Mouse (Mus musculus): ENCODE results near the gene Nipal3. TPM values are rescaled to one million over a fixed set of nuclear protein-coding genes. Genes with fewer than 3 reads are reported as not detected.

Gene Nipal3
- polyA plus RNA-seq, 1 experiment from 2014 or later = 3.1 TPM

- Histone ChIP-seq H3K27ac (no peak overlapping the region), H3K27me3 (no peaks in the 10 kb centered on the region), H3K9me3 (no peaks in the 10 kb centered on the region), H3K4me2 (replicated peaks) (no peak overlapping the region), H3K36me3 (no peaks in the 10 kb centered on the region), H3K4me1 (peaks cover 21% of the 10 kb centered on the region), H3K9ac (no peak overlapping the region), H3K4me3 (no peak overlapping the region)
- WGBS = 6% methylated on average over 5 of the region's 7 CpGs
- no peak for ATAC-seq (ENCODE audit: low FRiP score, low read depth)
Observed at GRCm38 (mm10) chr4:135523939-135524338, 29.1 kb upstream of the Nipal3 start.

GRCm38 (mm10) chr4:135520421-135520820 lies 25.6 kb upstream of the Nipal3 start:
- H3K36me3 ChIP-seq = no peaks in the 10 kb centered on the region
- no peak for ATAC-seq (ENCODE audit: low FRiP score, low read depth)
- H3K9ac ChIP-seq = no peak overlapping the region

GRCm38 (mm10) chr4:135518135-135518534 lies 23.3 kb upstream of the Nipal3 start:
- WGBS = 77% methylated on average over 12 of the region's 12 CpGs

More at GRCm38 (mm10) chr4:135520421-135520820, 25.6 kb upstream of the Nipal3 start:
- H3K27ac ChIP-seq = no peak overlapping the region
- H3K4me3 ChIP-seq = no peak overlapping the region
- H3K9me3 ChIP-seq = no peaks in the 10 kb centered on the region
- H3K4me2 ChIP-seq (replicated peaks) = no peak overlapping the region
- H3K27me3 ChIP-seq = no peaks in the 10 kb centered on the region
- 73% methylated on average over 9 of the region's 9 CpGs for WGBS
- peaks cover 17% of the 10 kb centered on the region for H3K4me1 ChIP-seq

GRCm38 (mm10) chr4:135516351-135517316 lies 21.8 kb upstream of the Nipal3 start:
- Histone ChIP-seq H3K4me1 (0 out of 2 replicates have a peak, but pooled peaks cover 6% of the 10 kb centered on the region), H3K27me3 (no peaks in the 10 kb centered on the region), H3K9ac (no peak overlapping the region), H3K4me2 (replicated peaks) (no peak overlapping the region), H3K9me3 (no peaks in the 10 kb centered on the region), H3K36me3 (no peaks in the 10 kb centered on the region), H3K27ac (no peak overlapping the region), H3K4me3 (no peak overlapping the region)
- no peak for ATAC-seq (ENCODE audit: low FRiP score, low read depth)
- 49% methylated on average over 15 of the region's 15 CpGs for WGBS

More at GRCm38 (mm10) chr4:135518135-135518534, 23.3 kb upstream of the Nipal3 start:
- no peak overlapping the region for H3K4me2 ChIP-seq (replicated peaks)
- H3K4me3 ChIP-seq = no peak overlapping the region
- no peaks in the 10 kb centered on the region for H3K36me3 ChIP-seq
- H3K27me3 ChIP-seq = no peaks in the 10 kb centered on the region
- H3K9me3 ChIP-seq = no peaks in the 10 kb centered on the region
- ATAC-seq (ENCODE audit: low FRiP score, low read depth) = no peak
- no peak overlapping the region for H3K27ac ChIP-seq
- H3K9ac ChIP-seq = no peak overlapping the region
- H3K4me1 ChIP-seq = 0 out of 2 replicates have a peak, but pooled peaks cover 6% of the 10 kb centered on the region

- Histone ChIP-seq H3K4me2 (replicated peaks) (no peak overlapping the region), H3K4me1 (0 out of 2 replicates have a peak, but pooled peaks cover 6% of the 10 kb centered on the region), H3K27me3 (no peaks in the 10 kb centered on the region), H3K27ac (no peak overlapping the region), H3K4me3 (no peak overlapping the region), H3K9ac (no peak overlapping the region), H3K9me3 (no peaks in the 10 kb centered on the region), H3K36me3 (no peaks in the 10 kb centered on the region)
- WGBS = 62% methylated on average over 14 of the region's 14 CpGs
- ATAC-seq (ENCODE audit: low FRiP score, low read depth) = no peak
Observed at GRCm38 (mm10) chr4:135514925-135515324, 20.1 kb upstream of the Nipal3 start.

GRCm38 (mm10) chr4:135513865-135514264 lies 19.0 kb upstream of the Nipal3 start:
- Histone ChIP-seq H3K27ac (no peak overlapping the region), H3K9ac (no peak overlapping the region), H3K36me3 (no peaks in the 10 kb centered on the region), H3K4me2 (replicated peaks) (no peak overlapping the region), H3K4me3 (no peak overlapping the region), H3K9me3 (no peaks in the 10 kb centered on the region), H3K4me1 (peaks cover 9% of the 10 kb centered on the region; the same call in 1 of the 2 replicates), H3K27me3 (no peaks in the 10 kb centered on the region)
- ATAC-seq (ENCODE audit: low FRiP score, low read depth) = no peak
- 85% methylated on average over 7 of the region's 7 CpGs for WGBS

GRCm38 (mm10) chr4:135509515-135509914 lies 14.7 kb upstream of the Nipal3 start:
- Histone ChIP-seq H3K27me3 (no peaks in the 10 kb centered on the region), H3K27ac (no peak overlapping the region), H3K4me1 (peaks cover 10% of the 10 kb centered on the region), H3K9ac (peak overlapping the region; percentile 39), H3K4me2 (replicated peaks) (no peak overlapping the region), H3K36me3 (no peaks in the 10 kb centered on the region), H3K4me3 (no peak overlapping the region), H3K9me3 (no peaks in the 10 kb centered on the region)
- WGBS = 58% methylated on average over 12 of the region's 12 CpGs
- ATAC-seq (ENCODE audit: low FRiP score, low read depth) = no peak

- Histone ChIP-seq H3K4me3 (peak overlapping the region; percentile 22), H3K4me2 (replicated peaks) (peak overlapping the region; percentile 58), H3K36me3 (no peaks in the 10 kb centered on the region), H3K9me3 (no peaks in the 10 kb centered on the region), H3K27me3 (no peaks in the 10 kb centered on the region), H3K27ac (no peak overlapping the region), H3K4me1 (peaks cover 10% of the 10 kb centered on the region), H3K9ac (peak overlapping the region; percentile 45; the same call in 1 of the 2 replicates)
- ATAC-seq (ENCODE audit: low FRiP score, low read depth) = peak; percentile 41; the same call in 1 of the 2 replicates
- WGBS = 16% methylated on average over 13 of the region's 13 CpGs
Observed at GRCm38 (mm10) chr4:135508419-135509039, 13.7 kb upstream of the Nipal3 start.

GRCm38 (mm10) chr4:135507547-135508350 lies 12.9 kb upstream of the Nipal3 start:
- Histone ChIP-seq H3K4me2 (replicated peaks) (peak overlapping the region; percentile 63), H3K27me3 (no peaks in the 10 kb centered on the region), H3K4me3 (peak overlapping the region; percentile 26), H3K4me1 (peaks cover 13% of the 10 kb centered on the region), H3K9ac (0 out of 2 replicates have a peak overlapping the region, but pooled peaks have one; percentile 6), H3K36me3 (no peaks in the 10 kb centered on the region), H3K9me3 (no peaks in the 10 kb centered on the region), H3K27ac (no peak overlapping the region)
- WGBS = 14% methylated on average over 22 of the region's 22 CpGs
- ATAC-seq (ENCODE audit: low FRiP score, low read depth) = 0 out of 2 replicates have a peak, but pooled peaks have one; percentile 24

- no peak for ATAC-seq (ENCODE audit: low FRiP score, low read depth)
- 87% methylated on average over 11 of the region's 11 CpGs for WGBS
- H3K36me3 ChIP-seq = no peaks in the 10 kb centered on the region
Observed at GRCm38 (mm10) chr4:135505794-135506193, 11.0 kb upstream of the Nipal3 start.

GRCm38 (mm10) chr4:135501587-135501986 lies 6.7 kb upstream of the Nipal3 start:
- Histone ChIP-seq H3K4me2 (replicated peaks) (no peak overlapping the region), H3K4me3 (no peak overlapping the region), H3K36me3 (no peaks in the 10 kb centered on the region), H3K4me1 (peaks cover 3% of the 10 kb centered on the region; the same call in 1 of the 2 replicates), H3K27me3 (no peaks in the 10 kb centered on the region), H3K9ac (no peak overlapping the region), H3K9me3 (peaks cover 7% of the 10 kb centered on the region; the same call in 1 of the 2 replicates), H3K27ac (no peak overlapping the region)
- WGBS = 59% methylated on average over 4 of the region's 4 CpGs
- no peak for ATAC-seq (ENCODE audit: low FRiP score, low read depth)

More at GRCm38 (mm10) chr4:135505794-135506193, 11.0 kb upstream of the Nipal3 start:
- H3K4me3 ChIP-seq = no peak overlapping the region
- no peak overlapping the region for H3K27ac ChIP-seq
- H3K9me3 ChIP-seq = peaks cover 2% of the 10 kb centered on the region; the same call in 1 of the 2 replicates
- H3K27me3 ChIP-seq = no peaks in the 10 kb centered on the region
- H3K4me2 ChIP-seq (replicated peaks) = no peak overlapping the region
- peaks cover 14% of the 10 kb centered on the region for H3K4me1 ChIP-seq
- no peak overlapping the region for H3K9ac ChIP-seq
